Mouse (Mus musculus): ENCODE measurements around the gene Lrp4.

DNA sequence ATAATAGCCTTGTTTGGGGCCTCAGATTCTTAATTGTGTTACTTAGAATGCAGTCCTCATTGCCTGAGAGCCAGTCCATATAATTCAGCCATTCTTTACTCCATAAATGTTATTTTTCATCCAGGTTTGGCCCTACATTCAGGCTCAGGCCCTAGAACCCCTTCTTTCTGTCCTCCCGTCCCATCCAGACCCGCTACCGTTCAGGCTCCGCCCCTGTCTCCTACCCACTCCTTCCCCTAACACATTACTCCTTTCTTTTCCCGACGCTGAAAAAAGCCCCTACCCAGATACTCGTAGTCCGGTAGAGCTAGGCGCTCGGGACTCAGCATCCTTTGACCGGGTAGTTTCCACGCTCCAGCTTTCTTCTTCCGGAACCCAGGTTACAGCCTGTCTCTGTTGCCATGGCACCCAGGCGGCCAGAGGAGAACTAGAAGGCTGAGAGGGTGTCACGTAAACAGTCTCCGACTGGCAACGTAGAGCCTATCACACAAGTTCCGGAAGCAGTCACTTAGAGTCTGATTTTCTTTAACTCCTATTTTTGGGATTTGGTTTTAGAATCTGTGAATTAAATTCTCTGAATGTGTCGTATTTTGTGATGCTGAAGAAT lies 12.9 kb upstream of the Lrp4 start, which contains the start of gene 1110051M20Rik:
- TF ChIP-seq CTCF (IDR thresholded peaks at IDR 0.05) (no peak), EP300 (IDR thresholded peaks at IDR 0.05) (no peak)

Data from lung, postnatal 0 days (tissue).